Mouse (Mus musculus) yolk sac, embryonic 10.5 days (tissue): Measurements from ENCODE around the gene Atp6v0a1.

Source experiments
- DNase-seq: peaks from one replicate; pipeline ENCODE4 v3.0.0-alpha.2; 2017; ENCODE audit warnings: low spot score

Gene Atp6v0a1

GRCm38 (mm10) chr11:101085617-101086322 is 76.5 kb downstream of the Atp6v0a1 start:
- DNase-seq, result no peak

- DNase-seq, result no peak
These were observed 77.0 kb downstream of the Atp6v0a1 start for GRCm38 (mm10) chr11:101086323-101086674.

GRCm38 (mm10) chr11:101086756-101087681 is 77.8 kb downstream of the Atp6v0a1 start, which contains the start of gene Mlx:
Gene Mlx, plus strand, starts transcription at chr11:101087277.
- peak; percentile 90 for DNase-seq

DNA sequence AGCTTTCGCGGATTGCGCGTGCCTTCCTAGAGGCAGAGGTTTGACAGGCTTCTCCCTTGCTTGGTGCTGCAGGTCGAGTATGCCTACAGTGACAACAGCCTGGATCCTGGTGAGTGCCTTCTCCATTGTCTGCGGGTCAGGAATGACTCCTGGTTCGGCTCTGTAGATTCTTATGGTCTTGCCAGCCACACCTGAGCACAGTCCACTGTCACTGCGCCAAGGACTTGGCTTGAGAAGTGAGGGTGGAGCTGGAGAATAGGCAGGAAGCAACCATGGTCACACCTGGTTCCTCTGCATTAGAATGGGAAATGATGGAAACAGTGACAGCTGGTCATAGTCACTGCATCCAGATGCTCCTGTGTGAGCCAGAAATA is 78.4 kb downstream of the Atp6v0a1 start:
- no peak for DNase-seq

- DNase-seq, result no peak
These were observed 80.7 kb downstream of the Atp6v0a1 start for GRCm38 (mm10) chr11:101089931-101090330.

- DNase-seq, result no peak
These were observed 85.7 kb downstream of the Atp6v0a1 start for GRCm38 (mm10) chr11:101094930-101095313.

DNA sequence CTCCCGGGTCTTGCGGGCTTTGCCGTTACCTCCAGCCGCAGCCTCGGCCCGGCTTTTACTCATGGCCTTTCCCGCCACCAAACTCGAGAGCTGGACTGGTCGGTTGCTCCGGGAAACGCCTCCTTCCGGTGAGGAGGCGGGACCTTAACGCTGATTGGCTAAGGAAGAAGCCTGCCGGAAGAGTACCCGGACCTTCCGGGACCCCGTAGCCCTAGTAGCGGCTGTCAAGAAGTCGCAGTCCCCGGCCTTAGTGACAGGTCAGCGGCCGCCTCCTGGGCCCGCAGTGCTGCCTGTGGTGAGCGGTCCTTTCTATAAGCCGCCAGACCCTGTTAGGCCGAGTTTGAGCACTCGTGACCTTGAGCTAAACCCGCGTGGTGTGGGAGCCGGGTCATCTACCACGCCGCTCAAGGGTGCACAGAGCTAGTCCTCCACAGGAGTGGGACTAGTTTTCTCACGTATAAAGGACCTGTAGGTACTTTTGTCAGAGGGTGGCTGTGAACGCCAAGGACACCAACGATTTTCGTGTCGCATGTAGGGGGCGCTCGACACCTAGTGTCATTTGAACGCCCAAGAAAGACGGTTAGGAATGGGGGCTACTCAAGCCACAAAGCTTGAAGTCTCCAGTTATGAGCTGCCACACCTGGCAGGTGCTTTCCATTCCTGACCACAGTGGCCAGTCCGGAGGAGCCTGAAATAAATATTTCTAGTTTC is 86.2 kb downstream of the Atp6v0a1 start, which contains the start of gene Psmc3ip:
Gene Psmc3ip (minus strand): TSS at position 123 of the 711 bp plus-strand sequence.
- peak; percentile 95 for DNase-seq

DNA sequence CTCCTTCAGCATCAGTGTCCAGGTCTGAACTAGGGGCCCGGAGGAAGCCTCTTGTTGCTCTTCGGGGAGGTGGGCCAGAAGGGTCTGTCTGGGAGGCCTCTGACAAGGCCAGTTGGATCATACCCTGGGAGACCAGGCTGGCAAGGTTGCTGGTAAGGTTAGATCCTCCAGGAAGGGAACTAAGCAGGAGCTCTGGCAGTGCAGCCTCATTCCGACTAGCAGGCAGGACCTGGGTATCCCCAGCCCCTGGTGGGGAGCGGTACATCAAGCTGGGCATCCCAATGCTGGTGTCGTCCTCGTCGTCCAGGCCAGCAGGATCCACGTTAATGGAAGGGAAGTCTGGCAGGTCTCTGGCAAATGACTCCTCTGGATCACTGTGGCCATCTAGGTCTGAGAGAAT is 89.0 kb downstream of the Atp6v0a1 start:
- DNase-seq, result no peak

- no peak for DNase-seq
These were observed 93.8 kb downstream of the Atp6v0a1 start for GRCm38 (mm10) chr11:101103011-101103410.

- DNase-seq, result no peak
These were observed 100.1 kb downstream of the Atp6v0a1 start for GRCm38 (mm10) chr11:101109351-101109750.

GRCm38 (mm10) chr11:101110708-101111107 is 101.5 kb downstream of the Atp6v0a1 start:
- no peak for DNase-seq

- DNase-seq, result no peak
These were observed 101.9 kb downstream of the Atp6v0a1 start for GRCm38 (mm10) chr11:101111178-101111577.

GRCm38 (mm10) chr11:101112186-101112585 is 102.9 kb downstream of the Atp6v0a1 start:
- DNase-seq, result no peak
